Mouse (Mus musculus) liver (tissue): ENCODE measurements around the gene Rab31.
"Not testable (repeated sequence)": the region's sequence is repeated elsewhere in the genome, so short reads cannot be mapped to it uniquely, and the experiment has no call there.

Experiments
- DNase-seq: peaks from one replicate; pipeline ENCODE4 v3.0.0-alpha.2; 2020; ENCODE audit warnings: mixed read lengths

The Rab31 gene

DNA sequence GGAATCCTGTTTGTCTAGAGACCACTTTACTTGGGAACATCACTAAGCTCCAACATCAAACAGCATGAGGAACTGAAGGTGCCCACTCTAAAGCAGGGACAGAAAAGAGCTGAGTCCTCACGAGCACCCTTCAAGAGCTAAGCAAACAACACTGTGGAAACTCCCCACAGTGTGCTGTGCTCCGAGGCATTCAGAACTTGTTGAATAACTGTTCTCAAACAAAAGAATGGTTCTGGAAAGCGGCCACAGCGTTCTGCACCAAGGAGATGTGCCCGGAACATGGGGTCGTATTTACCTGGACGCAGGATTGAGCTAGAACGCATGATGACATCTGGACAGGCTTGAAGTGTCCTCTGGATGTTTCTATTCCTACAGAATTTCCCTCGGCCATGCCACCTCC lies 114.6 kb downstream of the Rab31 start:
- DNase-seq = no peak

DNA sequence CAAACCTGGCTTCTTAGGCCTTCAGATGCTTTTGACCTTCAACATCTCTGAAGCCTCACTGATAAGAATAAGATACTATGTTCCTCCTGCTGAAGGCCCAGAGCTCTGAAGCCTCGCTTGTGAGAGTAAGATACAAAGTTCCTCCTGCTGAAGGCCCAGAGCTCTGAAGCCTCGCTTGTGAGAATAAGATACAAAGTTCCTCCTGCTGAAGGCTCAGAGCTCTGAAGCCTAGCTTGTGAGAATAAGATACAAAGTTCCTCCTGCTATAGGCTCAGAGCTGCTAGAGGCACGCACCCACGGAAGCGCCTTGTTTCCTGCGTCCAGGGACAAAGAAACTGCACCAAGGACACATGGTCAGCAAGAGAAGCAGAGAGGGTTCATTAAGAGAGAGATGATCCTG lies 115.8 kb downstream of the Rab31 start:
- DNase-seq = no peak

DNA sequence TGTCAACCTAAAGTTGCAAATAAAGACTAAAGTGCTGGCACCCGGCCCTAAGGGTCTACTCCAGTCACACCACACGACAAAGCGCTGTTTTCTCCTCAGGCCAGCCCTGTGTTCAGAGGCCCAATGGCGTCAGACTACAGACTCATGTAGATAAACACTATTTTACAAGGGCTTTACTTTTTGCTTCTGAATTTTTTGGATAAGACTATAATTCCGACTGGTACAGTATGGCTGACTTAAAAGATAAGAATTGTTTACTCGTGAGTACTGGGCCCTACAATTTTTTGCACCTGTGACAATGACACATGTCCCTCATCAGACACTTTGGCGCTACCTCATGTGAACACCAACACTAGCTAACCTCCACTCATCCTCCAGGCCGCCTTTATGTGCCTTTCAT lies 116.5 kb downstream of the Rab31 start:
- no peak for DNase-seq

DNA sequence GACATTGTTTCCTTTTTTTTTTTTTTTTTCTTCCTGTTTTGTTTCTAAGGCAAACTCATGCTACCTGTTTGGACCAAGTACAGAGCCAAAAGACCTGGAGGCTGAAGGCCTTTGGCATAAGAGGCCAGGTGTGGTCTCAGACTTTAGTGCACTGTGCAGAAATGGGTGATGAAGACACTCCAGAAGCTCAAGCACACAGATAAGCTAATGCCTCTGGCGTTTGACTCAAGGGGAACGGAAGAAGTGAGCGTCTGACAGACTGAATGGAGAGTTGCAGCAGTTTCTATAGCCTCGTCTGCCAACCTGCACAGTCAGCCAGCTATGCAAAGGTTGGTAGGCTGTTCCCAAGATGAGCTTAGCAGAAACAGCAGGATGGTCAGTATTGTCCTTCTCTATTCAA lies 116.9 kb downstream of the Rab31 start:
- DNase-seq = no peak

DNA sequence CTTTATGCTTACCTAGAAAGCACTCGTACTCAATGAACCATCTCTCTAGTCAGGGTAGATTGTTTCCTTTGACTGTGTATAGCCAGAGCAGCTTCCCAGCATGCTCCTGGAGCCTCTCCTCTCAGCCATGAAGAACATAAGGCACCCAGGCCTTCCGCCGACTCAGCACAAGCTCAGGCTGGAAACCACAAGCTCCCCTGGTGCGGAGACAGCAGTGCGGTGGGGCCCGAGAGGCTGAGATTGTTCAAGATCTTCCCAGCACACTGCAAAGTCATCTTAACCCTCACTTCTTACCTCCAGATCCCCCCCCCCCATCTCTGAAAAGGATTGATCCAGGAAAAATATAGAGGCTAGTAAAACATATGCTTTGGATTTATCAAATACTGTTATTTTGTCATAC lies 122.0 kb downstream of the Rab31 start:
- no peak for DNase-seq

DNA sequence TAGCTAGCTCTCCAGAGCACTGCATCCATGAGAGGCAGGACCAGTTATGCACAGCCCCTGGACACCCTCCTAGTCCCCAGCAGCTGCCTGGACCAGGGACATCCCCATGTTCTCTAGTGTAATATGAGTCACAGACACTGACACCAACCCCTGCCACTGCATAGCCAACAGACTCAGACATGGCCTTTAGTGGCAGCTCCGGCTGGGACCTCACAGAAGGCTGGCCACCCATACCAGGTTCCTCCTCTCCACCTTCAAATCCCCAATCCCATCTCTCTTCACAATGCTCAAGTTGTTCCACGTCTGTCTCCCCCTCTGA lies 123.4 kb downstream of the Rab31 start:
- no peak for DNase-seq

DNA sequence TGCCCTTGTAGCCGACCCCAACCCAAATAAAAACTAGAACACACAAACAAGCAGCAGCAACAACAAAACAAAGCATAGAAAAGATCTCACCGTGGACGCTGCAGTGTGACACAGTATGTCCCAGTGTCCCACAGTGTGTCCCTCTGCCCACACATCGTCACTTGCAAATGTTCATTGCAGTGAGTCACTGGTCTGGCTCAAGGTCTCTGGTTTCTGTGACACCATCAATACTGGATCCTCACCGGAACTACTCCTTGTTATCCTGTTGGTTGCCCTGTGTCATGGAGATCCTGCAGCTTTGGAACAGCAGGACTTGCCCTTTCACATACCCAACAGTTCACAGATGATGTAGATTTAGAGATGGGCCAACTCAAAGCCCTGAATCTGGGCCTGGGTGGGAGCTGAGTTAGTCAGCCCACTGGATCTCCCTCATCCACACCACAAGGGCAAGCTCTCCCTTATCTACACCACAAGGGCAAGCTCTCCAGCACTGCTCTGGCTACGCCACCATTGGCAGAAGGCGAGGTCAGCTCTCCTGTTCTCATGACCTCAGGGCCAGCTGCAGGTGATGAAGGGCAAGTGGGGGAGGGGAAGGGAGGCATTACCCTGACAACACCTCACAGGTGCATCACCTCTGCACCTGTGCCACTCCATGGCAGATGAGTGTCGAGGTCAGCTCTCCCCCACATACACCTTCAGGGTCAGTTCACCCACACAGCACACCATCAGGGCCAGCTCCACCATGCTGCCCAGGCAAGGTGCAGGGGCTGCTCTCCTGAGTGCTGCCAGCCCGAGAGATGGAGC lies 124.0 kb downstream of the Rab31 start:
- no peak for DNase-seq

DNA sequence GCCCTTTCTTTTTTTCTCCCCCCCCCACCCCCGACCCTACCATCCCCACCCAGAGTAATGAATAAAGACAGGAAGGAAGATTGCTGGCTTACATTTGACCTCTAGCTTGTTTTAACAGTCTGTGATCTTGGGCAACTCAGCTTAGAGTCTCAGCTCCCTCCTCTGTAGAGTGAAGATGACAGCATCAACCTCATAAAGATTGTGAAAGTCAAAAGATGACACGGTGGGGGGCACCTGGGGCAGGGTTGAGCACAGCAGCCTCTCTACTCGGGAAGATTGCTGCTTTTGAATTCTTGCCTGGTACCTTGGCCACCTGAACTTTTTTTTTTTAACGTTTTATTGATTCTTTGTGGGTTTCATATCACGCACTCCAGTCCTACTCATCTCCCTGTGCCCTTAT lies 124.6 kb downstream of the Rab31 start:
- no peak for DNase-seq

DNA sequence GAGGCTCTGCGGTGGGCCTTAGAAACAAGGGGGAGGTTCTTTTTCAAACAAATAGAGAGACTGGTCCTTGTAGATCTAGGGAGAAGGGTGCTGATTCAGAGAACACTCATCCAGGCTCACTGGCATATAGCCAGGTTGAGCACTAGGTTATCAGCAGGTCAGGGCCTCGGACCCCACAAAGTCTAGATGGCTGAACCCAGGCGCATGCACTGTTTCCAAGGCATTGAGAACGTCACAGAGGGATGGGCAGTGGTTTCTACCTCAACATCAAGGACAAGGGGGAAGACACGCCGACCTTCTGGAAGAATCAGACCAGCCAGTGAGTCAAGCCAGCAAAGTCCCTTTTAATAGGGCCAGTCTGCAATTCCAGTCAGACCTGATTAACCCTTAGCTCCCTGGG lies 125.3 kb downstream of the Rab31 start:
- no peak for DNase-seq

DNA sequence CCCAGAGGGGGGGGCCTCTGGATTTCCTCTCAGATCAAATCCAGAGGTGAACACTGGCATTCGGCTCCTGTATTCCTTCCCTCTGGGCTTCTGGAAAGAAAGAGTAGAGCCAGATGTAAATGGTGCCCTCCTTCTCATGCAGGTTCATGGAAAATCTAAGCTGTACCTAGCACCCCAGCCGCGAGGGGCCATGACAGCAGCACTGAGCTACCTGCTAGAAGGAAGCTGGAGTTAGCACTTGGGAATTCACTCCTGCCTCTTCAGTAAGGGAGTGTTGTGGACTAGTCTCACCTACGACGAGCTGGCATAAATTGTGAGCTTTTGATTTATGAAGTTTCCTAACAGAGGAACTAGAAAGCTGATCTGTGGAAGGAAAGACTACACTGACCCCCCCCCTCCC lies 129.0 kb downstream of the Rab31 start:
- DNase-seq = no peak

DNA sequence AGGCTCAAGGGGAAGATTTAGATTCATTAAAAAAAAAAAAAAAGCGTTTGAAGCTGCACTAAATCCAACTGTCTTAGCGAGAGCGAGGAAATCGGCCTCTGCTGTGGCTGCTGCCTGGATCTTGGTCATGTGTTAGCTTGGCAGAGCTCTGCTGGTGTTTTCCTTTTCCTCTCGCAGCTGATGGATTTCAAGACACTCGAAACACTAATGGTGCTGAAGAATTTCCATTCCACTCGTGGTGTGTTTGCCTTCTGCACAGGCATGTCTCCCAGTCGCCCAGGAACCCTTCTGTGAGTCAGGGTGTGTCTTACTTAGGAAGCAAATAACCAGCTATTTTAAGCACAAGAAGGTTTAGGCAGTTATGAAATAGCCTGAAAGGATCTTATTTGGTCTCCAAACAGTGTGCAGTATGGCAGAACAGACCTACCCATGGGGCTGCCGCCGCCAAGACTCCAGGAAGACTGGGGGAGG lies 129.5 kb downstream of the Rab31 start:
- DNase-seq = no peak

DNA sequence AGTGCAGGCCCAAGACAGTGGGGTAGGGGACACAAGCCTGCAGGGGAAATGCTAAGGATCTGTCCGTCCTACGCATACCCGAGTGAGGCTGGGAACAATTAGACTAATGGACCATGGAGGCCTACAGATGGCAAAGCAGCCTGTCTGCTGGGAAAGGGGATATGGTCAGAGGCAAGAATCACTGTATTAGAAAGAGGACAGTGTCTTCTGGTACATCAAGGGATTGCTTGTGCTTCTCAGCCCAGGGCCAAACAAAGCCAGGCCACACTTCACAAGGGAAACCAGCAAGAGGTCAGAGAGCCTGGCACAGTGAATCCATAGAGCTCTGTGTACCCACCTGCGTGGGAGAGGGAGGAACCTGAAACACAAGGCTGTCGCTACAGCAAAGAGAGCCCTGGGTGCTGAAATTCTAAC lies 130.0 kb downstream of the Rab31 start:
- no peak for DNase-seq

DNA sequence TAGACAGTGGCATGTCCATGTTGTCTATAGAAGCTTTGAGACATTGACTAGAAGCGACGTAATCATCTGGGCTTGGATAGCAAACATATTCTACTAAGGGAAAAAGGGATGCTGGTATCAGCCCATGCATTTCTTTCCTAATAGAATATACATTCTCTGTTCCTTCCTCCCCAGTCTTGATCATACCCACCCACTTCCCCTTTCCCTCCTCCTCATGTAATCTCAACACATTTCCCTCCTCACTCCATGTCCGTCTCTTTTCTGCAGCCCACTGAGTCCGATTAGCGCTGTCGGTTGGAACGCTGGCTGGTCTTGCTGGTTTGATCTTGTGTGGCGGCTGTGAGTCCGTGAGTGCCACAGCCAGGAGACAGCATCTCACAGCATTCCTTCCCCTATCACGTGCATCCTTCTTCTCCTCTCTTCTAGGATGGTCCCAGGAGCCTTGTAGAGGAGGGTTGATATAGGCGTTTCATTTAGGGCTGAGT lies 130.8 kb downstream of the Rab31 start, which contains the start of gene Txndc2:
Gene Txndc2 (minus strand): TSS at position 435 of the 485 bp plus-strand sequence.
- DNase-seq = no peak

DNA sequence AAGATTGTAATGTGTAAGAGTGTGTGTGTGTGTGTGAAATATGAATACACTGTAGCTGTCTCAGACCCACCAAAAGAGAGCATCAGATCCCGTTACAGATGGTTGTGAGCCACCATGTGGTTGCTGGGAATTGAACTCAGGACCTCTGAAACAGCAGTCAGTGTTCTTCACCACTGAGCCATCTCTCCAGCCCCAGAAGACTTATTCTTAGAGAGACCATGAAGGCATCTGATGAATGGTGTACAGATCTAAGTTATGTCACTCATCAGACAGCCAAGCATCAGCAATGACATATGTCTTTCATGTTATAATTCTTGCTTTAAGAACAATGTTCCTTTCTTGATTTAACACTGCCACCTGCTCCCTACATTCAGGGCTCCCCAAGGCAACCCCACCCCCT lies 133.4 kb downstream of the Rab31 start:
- DNase-seq = no peak

DNA sequence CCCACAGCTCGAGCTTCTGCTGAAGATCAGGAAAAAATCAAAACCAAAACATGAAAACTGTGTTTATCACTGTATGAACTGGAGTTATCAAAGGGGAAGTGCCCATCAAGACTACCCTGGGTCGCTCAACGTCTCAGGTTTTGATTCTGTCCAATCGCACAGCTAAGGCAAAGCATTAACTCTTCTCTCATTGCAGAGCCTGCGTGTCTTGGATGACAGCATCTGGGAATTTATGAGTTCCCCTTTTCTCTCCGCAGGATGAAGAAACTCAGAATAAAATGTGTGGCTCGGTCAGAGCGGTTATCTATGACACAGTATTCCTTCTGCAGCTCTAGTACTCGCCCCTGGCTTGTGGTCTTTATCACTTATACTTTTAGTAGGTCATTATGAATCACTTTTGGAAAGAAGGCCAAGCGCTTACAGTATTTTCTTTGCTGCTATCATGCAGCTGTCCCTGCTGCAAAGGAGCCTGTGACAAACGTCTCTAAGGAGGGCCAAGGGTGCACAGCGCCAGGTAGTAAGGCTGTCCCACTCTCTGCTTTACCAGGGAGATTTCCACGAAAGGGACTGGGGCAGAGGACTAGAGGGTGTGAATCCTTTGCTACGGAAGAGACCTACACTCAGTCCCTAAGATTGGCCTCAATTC lies 136.7 kb downstream of the Rab31 start:
- DNase-seq = no peak

DNA sequence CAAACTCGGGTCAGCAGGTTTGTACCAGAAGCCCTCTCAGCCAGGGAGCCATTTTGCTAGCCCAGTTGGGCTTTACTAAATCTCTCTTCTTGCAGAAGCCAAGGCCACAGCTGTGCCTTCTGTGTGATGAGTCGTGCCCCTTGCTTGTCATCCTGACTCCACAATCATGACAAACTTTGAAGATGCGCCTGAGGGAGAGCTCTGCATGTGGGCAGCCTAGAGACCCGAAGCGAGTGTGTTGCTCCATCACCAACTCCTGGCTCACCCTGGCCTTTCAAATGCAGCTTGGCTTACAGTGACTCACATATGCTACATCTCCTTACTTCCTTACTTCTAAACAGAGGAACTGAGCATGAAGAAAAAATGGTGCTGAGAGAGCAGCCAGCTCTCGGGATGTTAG lies 142.6 kb downstream of the Rab31 start:
- DNase-seq = no peak

DNA sequence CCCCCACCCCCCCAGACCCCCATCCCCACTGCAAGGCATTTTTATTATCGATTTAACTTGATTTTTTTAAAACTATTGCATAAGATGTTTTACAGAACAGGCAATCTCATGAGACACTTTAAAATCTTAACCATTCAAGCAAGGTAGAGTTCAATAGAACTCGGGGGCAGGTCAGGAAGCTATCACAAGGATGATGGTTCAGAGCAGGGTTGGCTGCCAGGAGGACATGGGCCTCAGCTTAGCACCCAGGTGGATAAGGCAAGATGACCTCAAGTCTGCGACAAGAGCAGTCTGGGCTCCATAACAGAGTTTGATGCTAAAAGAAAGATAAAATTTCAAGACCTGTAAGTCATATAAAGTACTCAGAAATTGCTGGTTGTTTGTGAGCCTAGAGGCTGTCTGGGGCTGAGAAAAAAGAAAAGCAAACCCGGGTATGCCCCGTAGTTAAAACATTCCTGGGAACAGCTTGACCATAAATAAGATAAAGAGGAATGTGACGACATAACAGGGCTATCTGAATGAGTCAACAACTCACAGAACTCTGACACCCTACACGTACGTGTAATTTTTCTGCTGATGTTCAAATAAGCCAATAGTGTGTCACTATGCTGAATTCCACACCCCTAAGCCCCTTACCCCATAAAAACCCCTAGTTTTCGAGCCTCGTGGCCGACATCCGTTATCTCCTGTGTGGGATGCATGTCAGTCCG lies 143.6 kb downstream of the Rab31 start:
- not testable (repeated sequence) for DNase-seq

DNA sequence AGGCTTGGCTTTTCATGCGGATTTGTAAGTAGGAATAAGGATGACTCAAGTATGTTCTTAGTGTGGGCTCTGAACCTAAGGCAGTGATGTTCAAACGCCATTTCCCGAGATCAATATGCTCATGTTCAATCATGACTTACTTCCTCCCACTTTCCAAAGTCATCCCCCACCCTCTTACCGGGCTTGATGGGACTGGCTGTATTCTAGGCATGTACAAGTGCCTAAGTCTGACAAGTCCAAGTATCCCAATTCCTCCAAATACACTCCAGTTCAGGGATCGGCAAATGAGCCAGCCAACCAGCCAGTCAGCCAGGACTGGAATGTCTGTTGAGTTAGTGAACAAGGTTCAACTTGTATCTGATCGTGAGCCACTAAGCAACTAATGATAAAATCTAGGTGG lies 146.3 kb downstream of the Rab31 start:
- no peak for DNase-seq

DNA sequence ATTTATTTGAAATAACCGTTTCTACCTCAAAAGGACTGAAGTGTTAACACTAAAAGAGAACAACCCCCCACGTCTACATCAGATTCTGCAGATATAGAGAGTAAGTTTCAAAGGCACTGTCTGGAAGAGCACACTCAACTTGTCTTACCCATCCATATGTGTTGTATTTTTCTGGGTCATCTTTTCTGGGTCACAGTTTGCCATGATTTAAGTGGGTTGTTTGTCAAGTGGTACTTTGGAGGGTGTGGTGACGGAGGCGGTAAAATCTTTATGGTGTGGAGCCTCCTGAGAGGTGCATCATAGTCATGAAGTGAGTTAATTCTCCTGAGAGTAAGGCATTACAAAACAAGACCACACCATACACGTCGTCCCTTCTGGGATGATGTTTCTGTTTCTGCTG lies 147.0 kb downstream of the Rab31 start:
- no peak for DNase-seq

DNA sequence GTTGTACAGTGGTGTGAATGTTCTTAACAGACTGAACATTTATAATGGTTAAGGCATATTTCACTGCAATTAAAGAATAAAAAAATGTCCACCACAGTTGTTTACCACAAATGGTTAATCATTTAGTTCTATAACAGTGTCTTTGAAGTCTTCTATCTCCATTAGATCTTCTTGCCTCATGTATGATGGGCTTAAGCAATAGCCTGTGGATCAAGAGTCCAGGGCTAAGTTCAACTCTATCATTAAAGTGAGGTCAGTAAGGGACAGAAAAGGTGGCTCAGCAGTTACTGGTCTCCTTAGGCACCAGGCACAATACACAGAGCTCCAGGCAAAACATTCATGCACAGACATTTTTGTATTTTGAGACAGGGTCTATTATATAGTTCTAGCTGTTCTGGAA lies 149.4 kb downstream of the Rab31 start:
- no peak for DNase-seq

DNA sequence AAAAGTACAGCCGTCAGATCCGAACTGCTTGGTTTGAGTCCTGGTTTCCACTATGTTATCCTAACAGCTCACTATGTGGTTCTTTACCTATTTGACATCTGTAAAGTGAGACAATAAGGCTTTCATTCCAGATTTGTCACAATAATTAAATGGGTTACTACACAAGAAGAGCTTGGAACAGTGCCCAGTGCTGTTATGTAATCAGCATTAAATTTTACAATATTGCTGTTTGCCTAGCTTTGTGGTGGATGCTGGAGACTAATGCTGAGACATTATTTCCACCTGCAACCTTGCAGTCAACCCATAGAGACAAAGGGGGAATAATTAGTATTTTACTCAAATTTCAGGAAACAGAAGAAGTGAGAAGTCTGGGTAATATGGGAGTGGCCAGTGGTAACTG lies 154.1 kb downstream of the Rab31 start:
- no peak for DNase-seq

DNA sequence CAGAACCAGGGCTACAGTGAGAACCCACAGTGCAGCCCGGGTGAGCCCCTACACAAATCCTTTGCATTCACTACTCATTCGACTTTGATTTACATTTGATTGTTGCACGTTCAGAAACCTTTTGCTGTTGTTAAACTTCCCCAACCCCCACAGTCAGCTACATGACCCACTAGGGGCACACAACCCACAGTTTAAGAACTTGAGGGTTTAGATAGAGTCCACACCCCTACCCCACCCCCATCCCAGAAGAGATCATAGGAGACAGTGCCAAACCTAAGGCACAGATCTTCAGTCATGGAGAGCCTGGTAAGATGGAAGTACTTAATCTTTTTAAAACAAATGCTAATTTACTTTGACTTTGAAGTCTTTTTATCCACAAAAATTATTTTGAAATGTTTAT lies 156.9 kb downstream of the Rab31 start:
- no peak for DNase-seq

DNA sequence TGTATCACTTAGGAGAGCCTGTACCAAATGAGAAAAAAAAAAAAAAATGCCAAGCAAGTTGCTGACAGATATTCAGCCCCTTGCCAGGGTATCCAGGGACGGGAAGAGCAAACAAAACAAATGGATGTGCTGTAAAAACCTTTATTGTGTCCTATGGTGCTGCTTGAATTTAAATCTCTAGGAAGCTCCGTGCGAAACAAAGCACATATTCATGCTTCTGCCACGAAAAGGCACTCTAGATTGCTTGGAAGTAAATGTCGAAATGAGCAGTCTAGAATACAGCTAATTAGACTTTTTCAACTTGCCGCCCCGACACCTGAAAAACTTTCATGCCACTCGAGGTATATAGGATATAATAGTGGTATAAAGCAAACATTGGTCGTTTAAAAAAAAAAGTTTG lies 158.1 kb downstream of the Rab31 start:
- no peak for DNase-seq
